32 mouse cellular contexts compared by ENCODE assay signal in the genomic region with DNA sequence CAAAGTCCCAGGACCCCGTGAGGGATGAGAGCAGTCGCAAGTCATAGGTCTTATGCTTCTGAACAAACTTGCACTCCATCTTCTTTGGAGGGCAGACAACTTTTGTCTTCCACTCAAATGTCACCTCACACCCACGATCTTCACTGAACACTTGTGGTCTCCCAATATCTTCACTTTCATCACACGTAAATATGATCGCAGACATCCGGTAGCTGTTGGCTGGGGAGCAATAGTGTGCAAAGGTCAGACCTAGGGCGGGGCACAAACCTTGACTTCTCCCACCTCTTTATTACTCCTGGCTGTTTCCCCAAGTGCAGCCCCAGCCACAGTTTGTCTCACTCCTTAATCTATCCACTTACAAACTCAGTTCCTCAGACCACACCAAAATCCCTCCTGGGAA. TPM values are rescaled to one million over a fixed set of nuclear protein-coding genes. Genes with fewer than 3 reads are reported as not detected.
DNase-seq lines count a peak whose midpoint lies in the region; ATAC-seq and TF ChIP-seq lines count a peak whose summit lies in the region.
"Had no signal": no experiment of that assay in that cellular context is flagged by ENCODE, and none has a peak within 500 bp of the region (broad histone marks: within the 10 kb centered on the region; RNA-seq: fewer than 3 reads in every experiment).

No protein-coding gene starts in this region.

- H3K4me2 ChIP-seq in stomach, postnatal 0 days (replicated peaks; ENCODE audit: low read depth) = no peak overlapping the region
- no peak overlapping the region for H3K4me2 ChIP-seq in kidney, embryonic 15.5 days
- H3K4me2 ChIP-seq in kidney, embryonic 14.5 days (replicated peaks; ENCODE audit: low read depth, low read length) = no peak overlapping the region
- H3K4me2 ChIP-seq: embryonic facial prominence, embryonic 15.5 days; forebrain, embryonic 12.5 days; heart, embryonic 11.5 days; hindbrain, embryonic 13.5 days; neural tube, embryonic 13.5 days had no signal

- DNase-seq in induced T-regulatory cell, adult 2 months (ENCODE audit: low read depth) = peak; percentile 68
- DNase-seq in large intestine, adult 2 months (ENCODE audit: low read depth, low spot score) = peak; percentile 48
- peak; percentile 38 for DNase-seq in stomach, postnatal 0 days (ENCODE audit: low spot score)
- no peak for DNase-seq in adipocyte (ENCODE audit: low spot score)
- DNase-seq: adrenal gland, adult 2 months; adrenal gland, postnatal 36 days; B cell, adult 2 months; cerebellum, adult 2 months; cerebellum, postnatal 25 days; forebrain, postnatal 0 days; gastrocnemius, postnatal 25 days; heart, postnatal 4 days; kidney, adult 8-10 months; kidney, postnatal 14 days; liver; lung, adult 2 months; lung, postnatal 10 days; right cerebral cortex, postnatal 14 days had no signal

- no peaks in the 10 kb centered on the region for H3K27me3 ChIP-seq in stomach, postnatal 0 days (ENCODE audit: control insufficient read depth, insufficient read depth, low read length)
- no peaks in the 10 kb centered on the region for H3K27me3 ChIP-seq in kidney, embryonic 15.5 days
- H3K27me3 ChIP-seq in kidney, embryonic 14.5 days (ENCODE audit: control insufficient read depth, insufficient read depth, low read length) = no peaks in the 10 kb centered on the region
- H3K27me3 ChIP-seq: embryonic facial prominence, embryonic 15.5 days; forebrain, embryonic 12.5 days; hindbrain, embryonic 13.5 days; neural tube, embryonic 13.5 days; Patski had no signal

- H3K4me3 ChIP-seq in stomach, postnatal 0 days (ENCODE audit: low read depth, low read length) = no peak overlapping the region
- no peak overlapping the region for H3K4me3 ChIP-seq in kidney, embryonic 15.5 days (replicated peaks)
- H3K4me3 ChIP-seq in kidney, embryonic 14.5 days (ENCODE audit: low read length) = no peak overlapping the region
- H3K4me3 ChIP-seq: embryonic facial prominence, embryonic 10.5 days; embryonic facial prominence, embryonic 15.5 days; forebrain, embryonic 12.5 days; hindbrain, embryonic 13.5 days; midbrain, embryonic 10.5 days; neural tube, embryonic 13.5 days had no signal

- peak; percentile 94 for ATAC-seq in CD4-positive, CD25-positive, alpha-beta regulatory T cell, adult 4 months
- ATAC-seq in stomach, postnatal 0 days (ENCODE audit: low FRiP score, low TSS enrichment) = no peak
- ATAC-seq in kidney, embryonic 15.5 days (replicated peaks; ENCODE audit: low FRiP score) = no peak
- ATAC-seq in kidney, embryonic 14.5 days (ENCODE audit: low FRiP score, low TSS enrichment) = no peak
- ATAC-seq: forebrain, postnatal 0 days; midbrain, embryonic 16.5 days had no signal

- H3K36me3 ChIP-seq in stomach, postnatal 0 days (ENCODE audit: control insufficient read depth, insufficient read depth, low read length) = peaks cover 27% of the 10 kb centered on the region
- peaks cover 96% of the 10 kb centered on the region for H3K36me3 ChIP-seq in kidney, embryonic 15.5 days
- H3K36me3 ChIP-seq in kidney, embryonic 14.5 days (ENCODE audit: control insufficient read depth, insufficient read depth, low read length) = peaks cover 89% of the 10 kb centered on the region

- no peak overlapping the region for H3K27ac ChIP-seq in stomach, postnatal 0 days (replicated peaks)
- no peak overlapping the region for H3K27ac ChIP-seq in kidney, embryonic 15.5 days
- H3K27ac ChIP-seq in kidney, embryonic 14.5 days (ENCODE audit: low read depth, low read length) = no peak overlapping the region
- H3K27ac ChIP-seq: embryonic facial prominence, embryonic 10.5 days; embryonic facial prominence, embryonic 15.5 days; forebrain, embryonic 12.5 days; hindbrain, embryonic 13.5 days; liver, embryonic 14.5 days; midbrain, embryonic 10.5 days; neural tube, embryonic 13.5 days had no signal

- no peaks in the 10 kb centered on the region for H3K9me3 ChIP-seq in stomach, postnatal 0 days (ENCODE audit: control insufficient read depth, low read length)
- H3K9me3 ChIP-seq in kidney, embryonic 15.5 days (replicated peaks) = no peaks in the 10 kb centered on the region
- H3K9me3 ChIP-seq in kidney, embryonic 14.5 days (ENCODE audit: control insufficient read depth, low read length) = no peaks in the 10 kb centered on the region
- H3K9me3 ChIP-seq: embryonic facial prominence, embryonic 10.5 days; embryonic facial prominence, embryonic 15.5 days; forebrain, embryonic 12.5 days; hindbrain, embryonic 13.5 days; midbrain, embryonic 10.5 days; neural tube, embryonic 13.5 days had no signal

- no peak overlapping the region for H3K9ac ChIP-seq in stomach, postnatal 0 days (ENCODE audit: low read length)
- no peak overlapping the region for H3K9ac ChIP-seq in kidney, embryonic 15.5 days
- no peak overlapping the region for H3K9ac ChIP-seq in kidney, embryonic 14.5 days (ENCODE audit: low read depth, low read length)
- H3K9ac ChIP-seq: embryonic facial prominence, embryonic 15.5 days; forebrain, embryonic 12.5 days; forebrain, postnatal 0 days; hindbrain, embryonic 13.5 days; liver, embryonic 14.5 days; neural tube, embryonic 13.5 days had no signal

- WGBS in large intestine, adult 2 months = 31% methylated on average over 7 of the region's 7 CpGs
- WGBS in stomach, postnatal 0 days = 50% methylated on average over 7 of the region's 7 CpGs
- 88% methylated on average over 7 of the region's 7 CpGs for WGBS in kidney, embryonic 15.5 days
- WGBS in kidney, embryonic 14.5 days = 82% methylated on average over 7 of the region's 7 CpGs

- TF ChIP-seq EP300 in stomach, postnatal 0 days (optimal IDR thresholded peaks at IDR 0.05) = no peak

- H3K4me1 ChIP-seq in stomach, postnatal 0 days (replicated peaks; ENCODE audit: control insufficient read depth, insufficient read depth) = no peaks in the 10 kb centered on the region
- H3K4me1 ChIP-seq in kidney, embryonic 15.5 days = no peaks in the 10 kb centered on the region
- no peaks in the 10 kb centered on the region for H3K4me1 ChIP-seq in kidney, embryonic 14.5 days (ENCODE audit: control insufficient read depth, insufficient read depth, low read length)
- H3K4me1 ChIP-seq: embryonic facial prominence, embryonic 10.5 days; embryonic facial prominence, embryonic 15.5 days; forebrain, embryonic 12.5 days; hindbrain, embryonic 13.5 days; midbrain, embryonic 10.5 days; neural tube, embryonic 13.5 days had no signal

- TF ChIP-seq CTCF in stomach, postnatal 0 days (IDR thresholded peaks at IDR 0.05; ENCODE audit: low read depth) = no peak

RNA-seq across cellular contexts. Expression of a gene that starts 16.3 kb away (rescaled TPM):
- not detected for polyA plus RNA-seq in CD4-positive, CD25-positive, alpha-beta regulatory T cell, adult 4 months (2017; shearing (Covaris generic))
- polyA plus RNA-seq in large intestine, adult 2 months (2012; rRNA removed) = 36.3 and 50.9 TPM in 2 replicates
- 7.9 and 10.4 TPM in 2 replicates for polyA plus RNA-seq in stomach, postnatal 0 days (2015; fragmentation: Nextera tagmentation; extraction: Ambion mirVana)
- 6.8 and 6.9 TPM in 2 replicates for polyA plus RNA-seq in kidney, embryonic 15.5 days (2015; fragmentation: Nextera tagmentation; extraction: Ambion mirVana)
- 0.63 and 1.2 TPM in 2 replicates for polyA plus RNA-seq in kidney, embryonic 14.5 days (2014; fragmentation: Nextera tagmentation; extraction: Ambion mirVana)
- polyA plus RNA-seq: embryonic facial prominence, embryonic 10.5 days; forebrain, postnatal 0 days; hindbrain, embryonic 13.5 days; limb, embryonic 11.5 days; midbrain, embryonic 10.5 days; midbrain, embryonic 16.5 days; neural tube, embryonic 13.5 days; Patski had no signal
